Mouse (Mus musculus): ENCODE data around the gene Sox13. TPM values are rescaled to one million over a fixed set of nuclear protein-coding genes. Genes with fewer than 3 reads are reported as not detected.

The Sox13 gene
- polyA plus RNA-seq, 1 experiment from 2014 or later = 9.4 TPM

DNA sequence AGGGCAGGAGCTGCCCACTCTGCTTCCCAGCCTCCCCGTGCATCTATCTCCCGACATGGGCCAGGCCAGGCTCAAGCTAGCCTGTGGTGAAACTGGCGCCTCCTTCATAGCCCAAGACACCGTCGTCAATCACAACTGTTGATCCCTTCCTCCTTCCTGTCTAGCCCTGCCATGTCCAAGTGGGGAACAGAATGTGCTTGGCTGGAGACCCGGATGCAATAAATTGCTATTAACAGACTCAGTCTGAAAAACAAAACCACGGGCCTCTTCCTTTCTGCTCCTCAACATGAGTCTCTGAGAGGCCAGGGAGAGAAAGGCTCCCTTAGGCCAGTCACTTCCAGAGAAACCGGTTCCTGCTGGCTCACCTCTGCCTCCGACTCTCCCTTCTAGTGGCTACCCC is 11.2 kb downstream of the Sox13 start:
- no peaks in the 10 kb centered on the region for H3K36me3 ChIP-seq (ENCODE audit: insufficient read depth)
- WGBS = 42% methylated on average over 9 of the region's 9 CpGs
- H3K9ac ChIP-seq = no peak overlapping the region
- no peak overlapping the region for H3K4me3 ChIP-seq (ENCODE audit: low read depth, low read length)
- no peaks in the 10 kb centered on the region for H3K9me3 ChIP-seq (ENCODE audit: low read depth, low read length)
- DNase-seq (peak; percentile 59), ATAC-seq (ENCODE audit: insufficient read depth) (no peak)
- 0 out of 2 replicates have a peak overlapping the region, but pooled peaks have one; percentile 9 for H3K27ac ChIP-seq (ENCODE audit: low read depth)
- 0 out of 2 replicates have a peak, but pooled peaks cover 9% of the 10 kb centered on the region for H3K4me1 ChIP-seq (ENCODE audit: insufficient read depth)
- H3K27me3 ChIP-seq (ENCODE audit: insufficient read depth, low read length) = no peaks in the 10 kb centered on the region
- no peak for TF ChIP-seq CTCF (IDR thresholded peaks at IDR 0.05; ENCODE audit: low read depth)
- no peak overlapping the region for H3K4me2 ChIP-seq

DNA sequence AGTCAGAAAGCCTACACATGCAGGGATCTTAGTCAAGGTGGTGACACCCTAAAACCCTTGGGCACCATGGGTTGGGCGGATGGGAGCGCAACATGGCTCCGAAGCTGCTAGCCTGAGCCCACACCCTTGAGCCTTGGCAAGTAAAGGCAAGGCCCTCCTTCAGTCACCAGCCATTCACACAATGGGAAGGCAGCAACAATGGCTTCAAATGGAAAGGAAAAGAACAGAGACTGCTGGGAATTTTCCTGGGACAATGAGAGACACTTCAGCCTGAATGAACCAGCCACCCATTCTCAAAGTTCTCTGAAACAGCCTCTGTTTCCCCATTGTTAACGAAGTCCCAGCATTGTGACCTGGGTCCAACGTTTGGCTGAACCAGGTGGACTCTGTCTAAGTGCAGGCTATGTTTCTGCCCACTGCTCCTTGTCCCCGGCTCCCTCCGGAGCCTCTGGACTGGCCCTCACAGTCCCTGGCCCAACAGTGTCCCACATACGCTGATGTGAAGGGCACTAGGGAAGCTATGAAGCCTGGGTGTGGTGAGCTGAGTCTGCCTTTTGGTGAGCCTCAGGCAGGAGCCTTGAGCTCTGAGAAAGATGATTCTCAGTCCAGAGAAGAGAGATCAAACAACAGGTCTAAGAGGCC is 12.6 kb downstream of the Sox13 start:
- Histone ChIP-seq H3K27me3 (ENCODE audit: insufficient read depth, low read length) (no peaks in the 10 kb centered on the region), H3K9me3 (ENCODE audit: low read depth, low read length) (no peaks in the 10 kb centered on the region), H3K36me3 (ENCODE audit: insufficient read depth) (no peaks in the 10 kb centered on the region), H3K4me2 (no peak overlapping the region), H3K4me1 (ENCODE audit: insufficient read depth) (0 out of 2 replicates have a peak, but pooled peaks cover 4% of the 10 kb centered on the region), H3K4me3 (ENCODE audit: low read depth, low read length) (no peak overlapping the region), H3K9ac (no peak overlapping the region), H3K27ac (ENCODE audit: low read depth) (no peak overlapping the region)
- no peak for DNase-seq
- no peak for ATAC-seq (ENCODE audit: insufficient read depth)
- WGBS = 74% methylated on average over 8 of the region's 8 CpGs
- no peak for TF ChIP-seq CTCF (IDR thresholded peaks at IDR 0.05; ENCODE audit: low read depth)

DNA sequence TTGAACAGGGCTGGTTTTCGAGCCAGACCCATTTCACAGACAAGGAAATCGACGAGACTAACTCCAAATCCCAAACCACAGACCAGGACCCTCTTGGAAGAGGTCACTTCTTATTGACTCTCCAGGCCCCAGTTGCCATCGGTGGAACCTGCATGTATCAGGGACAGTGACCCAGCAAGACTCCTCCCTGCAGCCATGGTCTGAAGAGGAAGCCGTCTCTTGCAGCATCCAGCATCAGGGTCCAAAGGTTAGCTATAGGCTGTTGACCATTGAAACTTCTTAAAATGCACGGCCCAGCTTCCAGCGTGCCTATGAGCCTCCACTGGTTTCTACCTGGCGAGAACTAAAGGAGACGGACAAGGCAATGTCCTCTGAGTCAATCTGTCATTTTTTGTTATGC is 14.4 kb downstream of the Sox13 start:
- 0 out of 2 replicates have a peak, but pooled peaks cover 4% of the 10 kb centered on the region for H3K4me1 ChIP-seq (ENCODE audit: insufficient read depth)
- ATAC-seq (ENCODE audit: insufficient read depth) (no peak), DNase-seq (no peak)
- H3K27me3 ChIP-seq (ENCODE audit: insufficient read depth, low read length) = no peaks in the 10 kb centered on the region
- no peak overlapping the region for H3K4me3 ChIP-seq (ENCODE audit: low read depth, low read length)
- H3K4me2 ChIP-seq = no peak overlapping the region
- TF ChIP-seq CTCF (IDR thresholded peaks at IDR 0.05; ENCODE audit: low read depth) = no peak
- WGBS = 71% methylated on average over 9 of the region's 9 CpGs
- H3K9ac ChIP-seq = no peak overlapping the region
- H3K27ac ChIP-seq (ENCODE audit: low read depth) = no peak overlapping the region
- no peaks in the 10 kb centered on the region for H3K9me3 ChIP-seq (ENCODE audit: low read depth, low read length)
- no peaks in the 10 kb centered on the region for H3K36me3 ChIP-seq (ENCODE audit: insufficient read depth)

DNA sequence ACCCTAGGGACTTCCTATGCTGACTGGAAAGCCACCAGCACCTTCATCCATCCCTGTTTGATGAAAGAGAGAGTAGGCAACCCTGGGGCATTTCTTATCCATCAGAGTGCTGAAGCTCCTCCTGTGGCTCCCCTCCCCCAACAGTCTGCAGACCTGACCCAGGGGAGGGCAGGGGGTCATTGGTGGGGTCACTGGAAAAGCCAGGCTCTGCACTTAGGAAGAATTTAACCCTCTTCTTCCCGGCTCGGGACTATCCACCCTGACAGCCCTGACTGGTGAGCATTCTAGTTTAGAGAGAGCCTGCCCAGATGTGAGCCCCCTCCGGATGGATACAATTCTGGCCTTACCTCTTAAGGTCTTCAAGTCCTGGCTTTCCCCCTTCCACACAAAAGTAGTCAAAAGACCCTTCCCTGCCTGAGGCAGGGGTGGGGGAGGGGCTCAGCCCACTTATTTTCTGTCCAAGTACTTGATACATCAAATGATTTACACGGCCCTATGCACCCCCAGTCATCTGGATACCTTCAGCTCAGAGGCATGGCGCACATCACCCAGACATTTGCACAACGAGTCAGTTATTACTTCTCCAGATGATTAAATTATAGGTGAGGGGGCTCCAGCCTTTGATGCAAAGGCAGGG is 15.2 kb downstream of the Sox13 start:
- no peak for TF ChIP-seq CTCF (IDR thresholded peaks at IDR 0.05; ENCODE audit: low read depth)
- H3K9ac ChIP-seq = no peak overlapping the region
- H3K27me3 ChIP-seq (ENCODE audit: insufficient read depth, low read length) = no peaks in the 10 kb centered on the region
- no peak overlapping the region for H3K27ac ChIP-seq (ENCODE audit: low read depth)
- H3K36me3 ChIP-seq (ENCODE audit: insufficient read depth) = no peaks in the 10 kb centered on the region
- 27% methylated on average over 6 of the region's 6 CpGs for WGBS
- 0 out of 2 replicates have a peak, but pooled peaks cover 4% of the 10 kb centered on the region for H3K4me1 ChIP-seq (ENCODE audit: insufficient read depth)
- no peak overlapping the region for H3K4me3 ChIP-seq (ENCODE audit: low read depth, low read length)
- DNase-seq (no peak), ATAC-seq (ENCODE audit: insufficient read depth) (no peak)
- H3K4me2 ChIP-seq = no peak overlapping the region
- no peaks in the 10 kb centered on the region for H3K9me3 ChIP-seq (ENCODE audit: low read depth, low read length)

DNA sequence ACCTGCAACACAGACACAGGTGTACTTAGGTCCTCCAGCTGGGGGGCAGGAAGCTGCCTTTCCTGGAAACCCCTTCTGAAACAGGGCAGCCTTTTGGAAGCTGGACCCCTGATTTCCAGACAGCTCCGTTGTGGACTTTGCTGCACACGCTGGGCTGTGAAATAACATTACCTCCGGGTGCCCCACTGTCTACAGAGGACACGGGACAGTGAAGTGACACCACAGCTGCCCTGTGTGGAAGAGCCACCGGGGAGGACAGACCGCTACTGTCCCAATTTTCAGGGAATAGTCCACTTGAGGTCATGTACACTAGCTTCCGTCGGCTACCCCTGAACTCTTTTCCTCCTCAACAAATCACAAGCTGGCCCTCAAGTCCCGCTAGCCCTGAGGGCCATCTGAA is 15.9 kb downstream of the Sox13 start:
- Histone ChIP-seq H3K27ac (ENCODE audit: low read depth) (no peak overlapping the region), H3K9me3 (ENCODE audit: low read depth, low read length) (no peaks in the 10 kb centered on the region), H3K27me3 (ENCODE audit: insufficient read depth, low read length) (no peaks in the 10 kb centered on the region), H3K36me3 (ENCODE audit: insufficient read depth) (no peaks in the 10 kb centered on the region), H3K4me2 (no peak overlapping the region), H3K9ac (no peak overlapping the region), H3K4me3 (ENCODE audit: low read depth, low read length) (no peak overlapping the region), H3K4me1 (ENCODE audit: insufficient read depth) (0 out of 2 replicates have a peak, but pooled peaks cover 4% of the 10 kb centered on the region)
- ATAC-seq (ENCODE audit: insufficient read depth) (no peak), DNase-seq (no peak)
- TF ChIP-seq CTCF (IDR thresholded peaks at IDR 0.05; ENCODE audit: low read depth) = no peak
- WGBS = 45% methylated on average over 9 of the region's 9 CpGs

DNA sequence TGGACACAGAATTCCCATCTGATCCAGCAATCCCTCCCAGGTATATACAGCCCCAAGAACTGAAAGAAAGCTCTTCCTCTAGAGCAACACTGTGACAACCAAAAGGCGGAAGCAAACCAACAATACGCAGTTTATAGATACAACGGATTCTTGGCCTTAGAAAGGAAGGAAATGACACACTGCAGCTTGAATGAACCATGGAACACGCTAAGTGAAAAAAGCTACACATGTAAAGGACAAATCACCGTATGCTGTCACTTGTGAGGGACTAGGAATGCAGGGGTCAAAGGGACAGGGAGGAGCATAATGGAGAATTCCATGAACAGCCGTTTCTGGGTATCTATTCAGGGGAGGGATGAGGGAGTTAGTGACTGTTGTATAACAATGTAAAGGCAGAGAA is 16.7 kb downstream of the Sox13 start:
- Histone ChIP-seq H3K4me2 (no peak overlapping the region), H3K27ac (ENCODE audit: low read depth) (no peak overlapping the region; the same call in 1 of the 2 replicates), H3K4me1 (ENCODE audit: insufficient read depth) (no peaks in the 10 kb centered on the region), H3K9me3 (ENCODE audit: low read depth, low read length) (no peaks in the 10 kb centered on the region), H3K36me3 (ENCODE audit: insufficient read depth) (no peaks in the 10 kb centered on the region), H3K27me3 (ENCODE audit: insufficient read depth, low read length) (no peaks in the 10 kb centered on the region), H3K4me3 (ENCODE audit: low read depth, low read length) (no peak overlapping the region), H3K9ac (no peak overlapping the region)
- TF ChIP-seq CTCF (IDR thresholded peaks at IDR 0.05; ENCODE audit: low read depth) = no peak
- DNase-seq = peak; percentile 62
- 54% methylated on average over 6 of the region's 6 CpGs for WGBS
- no peak for ATAC-seq (ENCODE audit: insufficient read depth)

DNA sequence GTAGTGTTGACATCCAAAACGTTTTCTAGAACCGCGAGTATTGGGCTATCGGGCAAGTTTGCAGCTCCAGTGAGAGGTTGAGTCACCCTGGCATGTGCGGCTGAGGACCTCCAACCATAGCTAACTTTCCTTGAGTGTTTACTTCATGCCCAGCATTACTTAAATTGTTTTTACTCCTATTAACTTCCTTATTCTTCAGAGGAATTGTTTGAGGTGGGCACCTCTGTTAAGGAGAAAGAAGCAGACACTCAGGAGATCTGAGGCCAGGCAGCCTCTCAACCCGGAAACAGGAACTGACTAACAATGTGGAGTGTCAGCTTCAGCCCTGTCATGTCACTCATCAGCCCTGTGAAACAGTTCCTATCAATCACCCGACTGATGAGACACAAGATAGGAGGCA is 17.6 kb downstream of the Sox13 start:
- H3K9ac ChIP-seq = no peak overlapping the region
- WGBS = 49% methylated on average over 7 of the region's 7 CpGs
- H3K4me3 ChIP-seq (ENCODE audit: low read depth, low read length) = no peak overlapping the region
- no peak for TF ChIP-seq CTCF (IDR thresholded peaks at IDR 0.05; ENCODE audit: low read depth)
- no peaks in the 10 kb centered on the region for H3K4me1 ChIP-seq (ENCODE audit: insufficient read depth)
- H3K36me3 ChIP-seq (ENCODE audit: insufficient read depth) = no peaks in the 10 kb centered on the region
- DNase-seq (peak; percentile 16), ATAC-seq (ENCODE audit: insufficient read depth) (no peak)
- no peaks in the 10 kb centered on the region for H3K9me3 ChIP-seq (ENCODE audit: low read depth, low read length)
- no peaks in the 10 kb centered on the region for H3K27me3 ChIP-seq (ENCODE audit: insufficient read depth, low read length)
- H3K4me2 ChIP-seq = no peak overlapping the region
- H3K27ac ChIP-seq (ENCODE audit: low read depth) = peak overlapping the region; percentile 25; the same call in 1 of the 2 replicates
